Mouse (Mus musculus) liver, embryonic 14.5 days (tissue): ENCODE measurements around the gene Klf5.

Source experiments
- CTCF ChIP-seq: IDR thresholded peaks from 2 replicates; pipeline ENCODE4 v1.5.1; 2016; ENCODE audit warnings: antibody characterized with exemption, low read depth, control low read depth
- EP300 ChIP-seq: IDR thresholded peaks from 2 replicates; pipeline ENCODE4 v1.6.1; 2016; ENCODE audit warnings: antibody characterized with exemption, low read depth

- TF ChIP-seq CTCF (no peak), EP300 (no peak)
Observed at GRCm38 (mm10) chr14:99280399-99280798, 18.1 kb upstream of the Klf5 start.
